Mouse (Mus musculus) heart, adult 2 months (tissue): ENCODE measurements around the gene Gm9507.

Source experiments
- CTCF ChIP-seq: fragments of 200-600 bp; IDR thresholded peaks from 2 replicates; pipeline ENCODE4 v1.8.1; 2022; ENCODE audit warnings: antibody characterized with exemption, mild to moderate bottlenecking, moderate library complexity
- POLR2A ChIP-seq: fragments of 200-500 bp; IDR thresholded peaks from 2 replicates; pipeline ENCODE4 v1.6.1; 2011; ENCODE audit warnings: mild to moderate bottlenecking, low read depth, low read length, control low read depth; ENCODE audit not compliant: insufficient read depth

DNA sequence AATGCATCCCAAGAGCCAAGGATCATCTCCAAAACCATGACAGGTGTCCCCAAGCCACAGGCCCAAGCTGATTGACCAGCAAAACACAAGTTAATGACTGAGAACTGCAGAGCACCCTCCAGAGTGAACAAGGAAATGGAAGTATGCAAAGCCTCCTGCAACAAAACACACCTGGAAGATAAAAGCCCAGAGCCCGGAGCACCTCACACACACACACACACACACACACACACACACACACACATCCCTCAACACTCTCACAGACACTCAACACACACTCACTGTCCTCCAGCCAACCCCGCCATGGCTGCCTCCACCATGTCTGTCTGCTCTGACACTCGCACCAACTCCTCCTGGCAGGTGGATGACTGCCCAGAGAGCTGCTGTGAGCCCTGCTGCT is 34.9 kb upstream of the Gm9507 start, which contains the start of gene Gm36176:
- TF ChIP-seq CTCF, result no peak
- no peak for TF ChIP-seq POLR2A
